ENCODE assay signal across 26 mouse cellular contexts in genomic region chr10:118859655-118860054, GRCm38 (mm10). TPM values are rescaled to one million over a fixed set of nuclear protein-coding genes. Genes with fewer than 3 reads are reported as not detected.
DNase-seq lines count a peak whose midpoint lies in the region; ATAC-seq and TF ChIP-seq lines count a peak whose summit lies in the region.
"Had no signal": no experiment of that assay in that cellular context is flagged by ENCODE, and none has a peak within 500 bp of the region (broad histone marks: within the 10 kb centered on the region; RNA-seq: fewer than 3 reads in every experiment).

No protein-coding gene starts in this region.

- TF ChIP-seq POLR2A in testis, adult 2 months (IDR thresholded peaks at IDR 0.05; ENCODE audit: control insufficient read depth, low read depth, low read length), result no peak

- no peak for ATAC-seq in heart, embryonic 14.5 days (ENCODE audit: insufficient number of reproducible peaks, insufficient read depth, low FRiP score, low read depth)
- no peak for ATAC-seq in heart, postnatal 0 days (ENCODE audit: insufficient read depth, low read depth)
- ATAC-seq: forebrain, embryonic 14.5 days; forebrain, postnatal 0 days; hindbrain, postnatal 0 days; inflammation-experienced regulatory T-cells, adult 6 months had no signal

- intact Hi-C loops in heart, postnatal 14 days (cut with DNase I), result loop anchor here (10.0 kb wide), 1 partner anchor 385 kb away; the partner anchor contains the start of gene Cand1

- H3K9ac ChIP-seq in heart, embryonic 14.5 days (ENCODE audit: low read length), result no peak overlapping the region
- H3K9ac ChIP-seq in heart, postnatal 0 days (replicated peaks; ENCODE audit: low read depth, low read length), result no peak overlapping the region
- H3K9ac ChIP-seq: embryonic facial prominence, embryonic 12.5 days; embryonic facial prominence, embryonic 15.5 days; forebrain, postnatal 0 days; hindbrain, embryonic 14.5 days had no signal

- H3K4me2 ChIP-seq in heart, embryonic 14.5 days (ENCODE audit: low read length), result no peak overlapping the region
- no peak overlapping the region for H3K4me2 ChIP-seq in heart, postnatal 0 days (ENCODE audit: low read depth, low read length)
- H3K4me2 ChIP-seq: embryonic facial prominence, embryonic 12.5 days; embryonic facial prominence, embryonic 15.5 days; hindbrain, embryonic 14.5 days had no signal

- 89% methylated on average over 21 of the region's 21 CpGs for WGBS in heart, embryonic 14.5 days
- 87% methylated on average over 21 of the region's 21 CpGs for WGBS in heart, postnatal 0 days

- H3K4me1 ChIP-seq in heart, embryonic 14.5 days (ENCODE audit: control insufficient read depth in 2 of 2, insufficient read depth in 2 of 2, low read length in 2 of 2), result peaks cover 13 to 36% of the 10 kb centered on the region in 2 experiments
- peaks cover 26% of the 10 kb centered on the region; the same call in 1 of the 2 replicates for H3K4me1 ChIP-seq in heart, postnatal 0 days (ENCODE audit: control insufficient read depth, insufficient read depth)
- H3K4me1 ChIP-seq in testis, adult 2 months (ENCODE audit: control insufficient read depth, insufficient read depth, low read length), result peaks cover 10% of the 10 kb centered on the region
- H3K4me1 ChIP-seq: embryonic facial prominence, embryonic 15.5 days had no signal

- no peak for TF ChIP-seq CTCF in heart, postnatal 0 days (IDR thresholded peaks at IDR 0.05; ENCODE audit: low read depth)
- no peak for TF ChIP-seq CTCF in testis, adult 2 months (IDR thresholded peaks at IDR 0.05; ENCODE audit: control insufficient read depth, insufficient read depth, insufficient replicate concordance, low read depth, low read length)

- DNase-seq in heart, adult 11 months, result peak; percentile 88
- no peak for DNase-seq in heart, postnatal 14 days
- DNase-seq in heart, adult 9 months (ENCODE audit: low spot score in 2 of 2), result no peak
- DNase-seq in heart, postnatal 0 days (ENCODE audit: low spot score), result no peak
- DNase-seq in heart, adult 8-10 months (ENCODE audit: low spot score), result no peak
- no peak for DNase-seq in testis, postnatal 10 days (ENCODE audit: low spot score)
- DNase-seq: adrenal gland, adult 2 months; adrenal gland, postnatal 14 days; cerebellum, adult 11 months; cerebellum, adult 2 months; cerebellum, adult 9-11 months; cerebellum, postnatal 25 days; forebrain, postnatal 0 days; gastrocnemius, adult 2 months; gastrocnemius, postnatal 14 days; heart, postnatal 4 days; kidney, adult 2 months had no signal

- no peak overlapping the region for H3K4me3 ChIP-seq in heart, embryonic 14.5 days (ENCODE audit: control insufficient read depth in 1 of 2, insufficient read depth in 1 of 2, low read depth in 1 of 2, low read length in 2 of 2)
- no peak overlapping the region for H3K4me3 ChIP-seq in heart, postnatal 0 days (ENCODE audit: low read depth, low read length)
- H3K4me3 ChIP-seq in testis, adult 2 months (ENCODE audit: control insufficient read depth, low read depth, low read length), result peak overlapping the region; percentile 86
- H3K4me3 ChIP-seq: embryonic facial prominence, embryonic 12.5 days; embryonic facial prominence, embryonic 15.5 days; gastrocnemius, adult 2 months; heart, embryonic 10.5 days had no signal

- no peak for TF ChIP-seq EP300 in heart, postnatal 0 days (IDR thresholded peaks at IDR 0.05; ENCODE audit: low read depth)

- H3K9me3 ChIP-seq in heart, embryonic 14.5 days (ENCODE audit: control insufficient read depth, low read length), result peaks cover 9% of the 10 kb centered on the region
- no peaks in the 10 kb centered on the region; the same call in none of the 2 replicates for H3K9me3 ChIP-seq in heart, postnatal 0 days (replicated peaks; ENCODE audit: control insufficient read depth, low read length)

- peak overlapping the region; percentile 19 to 28; a peak in 1 of 4 replicates for H3K27ac ChIP-seq in heart, embryonic 14.5 days (replicated peaks in 1 of 2; ENCODE audit: control insufficient read depth in 1 of 2, insufficient read depth in 1 of 2, low read depth in 2 of 2, low read length in 2 of 2)
- peak overlapping the region; percentile 26; the same call in 1 of the 2 replicates for H3K27ac ChIP-seq in heart, postnatal 0 days (ENCODE audit: low read depth)
- no peak overlapping the region for H3K27ac ChIP-seq in testis, adult 2 months (ENCODE audit: control insufficient read depth, insufficient read depth, low read depth, low read length)
- H3K27ac ChIP-seq: embryonic facial prominence, embryonic 12.5 days; embryonic facial prominence, embryonic 15.5 days; gastrocnemius, adult 2 months; hindbrain, embryonic 14.5 days; hindbrain, postnatal 0 days had no signal

- H3K36me3 ChIP-seq in heart, embryonic 14.5 days (ENCODE audit: control insufficient read depth, insufficient read depth, low read length), result peaks cover 87% of the 10 kb centered on the region
- peaks cover 76% of the 10 kb centered on the region for H3K36me3 ChIP-seq in heart, postnatal 0 days (replicated peaks; ENCODE audit: control insufficient read depth, insufficient read depth, low read length)
- no peaks in the 10 kb centered on the region for H3K36me3 ChIP-seq in testis, adult 2 months (ENCODE audit: control insufficient read depth, insufficient read depth, low read length)

- no peaks in the 10 kb centered on the region for H3K27me3 ChIP-seq in heart, embryonic 14.5 days (ENCODE audit: control insufficient read depth, insufficient read depth, low read length)
- H3K27me3 ChIP-seq in heart, postnatal 0 days (ENCODE audit: control insufficient read depth, insufficient read depth, low read length), result no peaks in the 10 kb centered on the region
- no peaks in the 10 kb centered on the region for H3K27me3 ChIP-seq in testis, adult 2 months (ENCODE audit: control insufficient read depth, insufficient read depth, low read length)
- H3K27me3 ChIP-seq: embryonic facial prominence, embryonic 12.5 days; embryonic facial prominence, embryonic 15.5 days had no signal

RNA-seq across cellular contexts. Expression of gene Dyrk2, which starts 10.4 kb away (rescaled TPM):
- 10 to 100 TPM; 57.4 to 62.8 TPM for total RNA-seq in heart, postnatal 14 days (2021)
- 15.3 and 16.0 TPM in 2 replicates for polyA plus RNA-seq in heart, embryonic 14.5 days (2014; fragmentation: Nextera tagmentation; extraction: Ambion mirVana)
- total RNA-seq in heart, postnatal 0 days (2014; rRNA removed; ENCODE audit: low replicate concordance), result 45.5 and 65.7 TPM in 2 replicates
- polyA plus RNA-seq in heart, postnatal 0 days (2015; fragmentation: Nextera tagmentation; extraction: Ambion mirVana), result 6.8 and 9.8 TPM in 2 replicates
- 10 to 100 TPM; 22.2 to 36.2 (median 27.6) TPM for total RNA-seq in heart, adult 8-10 months (2022)
- 18.8 and 21.6 TPM in 2 replicates for polyA plus RNA-seq in testis, adult 2 months (2012; rRNA removed)
